Mouse (Mus musculus): ENCODE measurements around the gene Efs. TPM values are rescaled to one million over a fixed set of nuclear protein-coding genes. Genes with fewer than 3 reads are reported as not detected.
A peak's percentile ranks its signal among the peaks of the same experiment; 100 is the strongest.
"Not testable (repeated sequence)": the region's sequence is repeated elsewhere in the genome, so short reads cannot be mapped to it uniquely, and the experiment has no call there.

Efs gene
- not detected in 2 replicates for total RNA-seq (2017)

DNA sequence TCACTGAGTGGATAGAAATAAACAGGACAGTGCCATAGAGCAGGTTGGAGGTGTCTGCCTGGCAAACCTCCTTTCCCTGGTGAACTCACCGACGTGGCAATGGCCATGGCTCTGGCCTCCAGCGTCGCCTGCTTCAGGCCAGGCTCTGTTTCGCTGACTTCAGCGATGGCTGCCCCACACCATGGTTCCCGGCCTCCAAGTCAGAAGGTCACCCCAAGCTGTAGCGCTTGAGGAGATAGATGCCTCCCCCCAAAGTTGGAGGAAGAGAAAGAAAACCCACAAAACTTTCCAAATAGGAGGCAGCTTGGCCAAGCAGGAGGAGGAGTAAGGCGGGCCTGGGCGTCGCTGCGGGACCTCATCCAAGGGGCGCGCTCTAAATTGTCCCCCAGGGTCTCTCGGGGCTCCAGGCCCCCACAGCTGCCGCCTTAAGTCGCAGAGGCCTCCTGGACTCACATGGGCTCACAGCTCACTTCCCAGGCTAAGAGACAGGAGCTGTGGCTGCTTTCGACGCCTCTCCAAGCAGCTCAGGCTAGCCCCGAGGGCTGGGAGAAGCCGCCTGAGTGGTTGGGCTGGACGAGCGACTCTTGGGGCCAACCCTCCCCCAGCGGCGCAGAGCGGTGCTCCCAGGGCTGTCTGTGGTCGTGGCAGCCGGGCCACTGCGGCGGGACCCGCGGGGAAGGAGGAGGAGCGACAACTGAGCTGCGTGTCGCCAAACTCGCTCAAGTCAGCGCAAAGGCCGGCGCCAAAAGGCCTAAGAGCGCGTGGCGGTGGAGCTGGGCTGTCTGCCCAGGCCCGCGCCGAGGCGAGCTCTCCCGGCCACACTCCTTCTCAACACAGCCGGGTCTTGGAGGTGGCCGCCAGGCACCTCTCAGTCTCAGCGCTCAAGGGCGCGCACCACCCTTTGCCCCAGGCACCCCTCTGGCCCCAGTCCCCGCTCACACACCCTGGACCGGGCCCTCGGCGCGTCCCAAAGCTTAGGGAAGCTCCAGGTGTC, at the start of gene Efs:
Gene Efs (minus strand): TSS at position 778 of the 994 bp plus-strand sequence.
- peak; percentile 44 to 63; a peak in 3 of 4 replicates for ATAC-seq (replicated peaks in 1 of 2; ENCODE audit: insufficient read depth in 1 of 2, low FRiP score in 2 of 2, low TSS enrichment in 1 of 2, low read depth in 1 of 2, poor library complexity in 2 of 2, severe bottlenecking in 2 of 2)

DNA sequence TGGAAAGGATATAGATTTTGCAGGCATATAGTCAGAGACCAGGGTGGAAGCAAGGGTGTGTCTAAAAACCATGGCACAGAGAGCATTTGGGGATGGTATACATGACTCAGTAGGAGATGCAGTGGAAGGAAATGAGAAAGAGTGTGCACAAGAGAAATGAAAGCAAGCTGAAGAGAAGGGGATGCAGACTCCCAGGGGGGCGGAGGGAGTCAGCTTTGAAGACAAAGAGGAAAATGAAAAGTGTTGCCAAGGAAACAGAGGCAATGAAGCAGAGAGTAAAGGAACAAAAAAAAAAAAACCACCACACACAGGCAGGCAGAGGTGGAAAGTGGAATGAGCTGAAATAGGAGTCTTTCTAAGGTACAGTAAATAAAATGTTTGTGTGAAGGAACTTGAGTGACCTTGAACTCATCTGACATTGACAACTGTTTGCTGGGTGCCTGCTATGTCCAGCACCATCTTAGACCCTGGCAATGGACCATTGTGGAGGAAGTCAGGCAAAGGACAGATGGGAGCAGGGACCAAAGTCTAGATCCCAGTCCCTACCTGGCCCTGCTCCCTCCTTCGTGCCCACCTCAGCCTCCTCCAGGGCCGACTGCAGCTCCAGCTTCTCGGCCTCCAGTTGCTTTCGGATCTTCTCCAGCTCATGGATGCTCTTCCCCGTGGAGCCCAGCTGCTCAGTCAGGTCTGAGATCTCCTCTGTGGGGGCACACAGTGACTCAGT, 48.3 kb upstream of the Efs start:
- ATAC-seq (replicated peaks in 1 of 2; ENCODE audit: insufficient read depth in 1 of 2, low FRiP score in 2 of 2, low TSS enrichment in 1 of 2, low read depth in 1 of 2, poor library complexity in 2 of 2, severe bottlenecking in 2 of 2): no peak

DNA sequence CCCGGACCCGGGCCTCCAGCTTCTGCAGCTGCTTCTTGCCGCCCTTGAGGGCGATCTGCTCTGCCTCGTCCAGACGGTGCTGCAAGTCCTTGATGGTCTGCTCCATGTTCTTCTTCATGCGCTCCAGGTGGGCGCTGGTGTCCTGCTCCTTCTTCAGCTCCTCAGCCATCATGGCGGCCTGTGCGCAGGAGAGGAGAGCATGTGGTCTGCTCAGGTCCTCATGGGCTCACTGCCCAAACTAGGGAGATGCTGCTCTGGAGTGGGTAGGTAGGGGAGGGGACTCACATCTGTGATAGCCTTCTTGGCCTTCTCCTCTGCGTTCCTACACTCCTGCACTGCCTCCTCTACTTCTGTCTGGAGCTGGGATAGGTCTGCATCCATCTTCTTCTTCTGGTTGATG, 46.9 kb upstream of the Efs start:
- not testable (repeated sequence) for ATAC-seq (replicated peaks in 1 of 2; ENCODE audit: insufficient read depth in 1 of 2, low FRiP score in 2 of 2, low TSS enrichment in 1 of 2, low read depth in 1 of 2, poor library complexity in 2 of 2, severe bottlenecking in 2 of 2)

DNA sequence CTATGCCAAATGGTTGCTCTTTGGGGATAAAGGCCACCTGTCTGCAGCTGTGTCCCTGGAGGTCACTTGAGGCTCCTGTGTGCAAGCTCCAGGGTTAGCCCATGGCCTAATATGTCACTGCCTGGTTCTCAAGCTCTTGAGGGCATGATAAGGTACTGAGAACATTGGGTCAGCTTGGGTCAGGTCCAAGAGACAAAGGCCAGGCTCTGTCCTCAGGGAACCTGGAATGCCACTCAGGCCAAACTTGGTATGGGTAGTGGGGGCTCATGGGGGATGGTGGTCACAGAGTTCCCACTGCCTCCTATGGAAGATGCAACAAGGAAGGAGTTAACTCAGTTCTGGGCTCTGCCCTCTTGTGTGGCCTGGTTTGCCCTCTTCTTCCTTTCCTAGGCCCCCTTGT, 42.4 kb upstream of the Efs start:
- ATAC-seq (replicated peaks in 1 of 2; ENCODE audit: insufficient read depth in 1 of 2, low FRiP score in 2 of 2, low TSS enrichment in 1 of 2, low read depth in 1 of 2, poor library complexity in 2 of 2, severe bottlenecking in 2 of 2): no peak

DNA sequence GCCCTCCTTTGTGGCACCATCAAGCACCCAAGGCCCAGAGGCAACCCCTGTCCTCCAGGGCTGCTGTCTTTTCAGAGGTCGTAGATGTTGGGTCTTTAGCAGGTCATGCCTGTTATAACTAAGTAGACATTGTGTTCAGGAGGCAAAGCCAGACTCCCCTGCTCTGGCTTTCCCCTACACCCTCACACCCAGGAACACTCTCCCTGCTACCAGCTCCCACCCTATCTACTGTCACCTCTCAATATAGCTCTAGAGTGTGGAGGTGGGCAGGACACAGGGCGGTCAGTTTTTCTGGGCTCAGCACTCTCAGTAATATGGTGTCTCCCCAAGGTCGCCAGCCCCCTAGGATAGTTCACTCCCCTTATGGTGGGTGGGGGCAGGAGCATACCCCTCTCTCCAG, 41.9 kb upstream of the Efs start:
- ATAC-seq (replicated peaks in 1 of 2; ENCODE audit: insufficient read depth in 1 of 2, low FRiP score in 2 of 2, low TSS enrichment in 1 of 2, low read depth in 1 of 2, poor library complexity in 2 of 2, severe bottlenecking in 2 of 2): no peak

DNA sequence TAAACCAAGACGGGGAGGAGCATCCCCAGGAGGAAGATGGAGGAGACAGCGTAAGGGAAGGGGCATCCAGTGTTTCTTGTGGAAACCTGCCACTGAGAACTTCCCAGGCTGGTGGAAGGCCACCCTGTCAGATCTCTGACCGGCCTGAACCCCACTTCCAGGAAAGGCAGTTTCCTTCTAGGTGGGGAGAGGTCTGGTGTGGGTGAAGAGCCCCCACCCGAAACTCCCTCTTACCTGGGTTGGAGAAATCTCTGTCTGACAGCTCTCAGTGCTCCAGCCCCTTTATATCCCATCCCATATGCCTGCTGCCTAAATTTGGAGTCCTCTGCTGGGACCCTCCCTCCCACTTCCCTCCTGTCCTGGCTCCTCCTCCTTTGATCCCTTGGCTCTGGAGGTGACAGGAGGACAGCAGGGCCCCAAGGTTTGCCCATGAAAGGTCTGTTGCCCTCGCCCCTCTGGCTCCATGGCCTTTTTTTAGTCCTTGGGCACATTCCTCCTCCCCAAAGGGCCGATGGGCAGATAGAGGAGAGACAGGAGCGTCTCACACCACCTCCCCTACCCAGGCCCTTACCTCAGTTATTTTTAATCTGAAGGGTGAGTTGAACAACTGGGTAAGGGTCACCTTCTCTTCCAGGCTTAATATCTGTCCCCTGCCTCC, 40.5 kb upstream of the Efs start, which contains the start of gene Myh6:
Gene Myh6 (minus strand): TSS at position 608 of the 658 bp plus-strand sequence.
- ATAC-seq (replicated peaks in 1 of 2; ENCODE audit: insufficient read depth in 1 of 2, low FRiP score in 2 of 2, low TSS enrichment in 1 of 2, low read depth in 1 of 2, poor library complexity in 2 of 2, severe bottlenecking in 2 of 2): no peak

DNA sequence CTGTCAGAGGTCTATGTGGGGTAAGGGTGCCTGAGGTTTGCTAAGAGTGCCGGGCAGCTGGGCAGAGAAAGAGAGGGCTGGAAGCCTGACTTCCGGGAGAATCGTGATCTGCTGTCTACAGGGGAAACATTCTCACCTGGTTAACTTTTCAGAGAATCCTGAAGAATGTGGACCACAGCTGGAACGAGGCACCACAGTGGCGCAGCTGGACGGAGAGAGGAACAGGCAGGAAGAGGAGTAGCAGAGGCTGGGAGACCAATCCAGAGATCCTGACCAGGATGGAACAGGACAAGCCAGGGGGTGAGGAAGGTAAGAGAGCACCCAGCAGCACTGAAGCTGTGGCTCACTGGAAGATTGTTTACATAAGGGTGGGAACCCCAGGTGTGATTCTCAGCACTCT, 39.7 kb upstream of the Efs start:
- ATAC-seq (replicated peaks in 1 of 2; ENCODE audit: insufficient read depth in 1 of 2, low FRiP score in 2 of 2, low TSS enrichment in 1 of 2, low read depth in 1 of 2, poor library complexity in 2 of 2, severe bottlenecking in 2 of 2): no peak

DNA sequence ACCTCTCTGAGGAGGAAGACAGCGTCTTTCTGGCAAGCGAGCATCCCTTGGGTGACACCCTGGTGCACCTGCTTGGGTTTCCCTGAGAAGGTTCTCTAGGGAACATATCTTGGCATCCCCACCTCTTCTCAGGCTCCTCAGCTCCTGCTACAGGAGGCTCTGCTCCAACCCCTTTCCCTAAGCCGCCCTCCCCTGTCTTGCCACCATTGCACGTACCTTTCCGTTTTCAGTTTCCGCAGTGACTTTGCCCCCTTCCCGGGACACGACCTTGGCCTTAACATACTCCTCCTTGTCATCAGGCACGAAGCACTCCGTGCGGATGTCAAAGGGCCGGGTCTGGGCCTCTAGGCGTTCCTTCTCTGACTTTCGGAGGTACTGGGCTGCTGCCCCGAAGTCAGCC, 39.1 kb upstream of the Efs start:
- no peak for ATAC-seq (replicated peaks in 1 of 2; ENCODE audit: insufficient read depth in 1 of 2, low FRiP score in 2 of 2, low TSS enrichment in 1 of 2, low read depth in 1 of 2, poor library complexity in 2 of 2, severe bottlenecking in 2 of 2)

DNA sequence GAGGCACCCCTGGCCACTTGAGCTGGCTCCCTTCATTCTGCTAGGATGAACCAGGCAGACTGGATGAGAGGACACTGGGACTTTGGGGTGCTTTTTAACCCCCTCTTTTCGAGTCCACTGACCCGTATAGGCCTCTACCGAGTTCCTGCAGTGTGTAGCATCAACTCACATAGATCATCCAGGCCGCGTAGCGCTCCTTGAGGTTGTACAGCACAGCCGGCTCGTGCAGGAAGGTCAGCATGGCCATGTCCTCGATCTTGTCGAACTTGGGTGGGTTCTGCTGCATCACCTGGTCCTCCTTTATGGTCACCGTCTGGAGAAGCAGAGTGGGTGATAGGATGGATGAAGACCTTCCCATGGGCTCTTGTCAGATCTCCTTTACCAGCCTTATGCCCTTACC, 37.8 kb upstream of the Efs start:
- ATAC-seq (replicated peaks in 1 of 2; ENCODE audit: insufficient read depth in 1 of 2, low FRiP score in 2 of 2, low TSS enrichment in 1 of 2, low read depth in 1 of 2, poor library complexity in 2 of 2, severe bottlenecking in 2 of 2): no peak

DNA sequence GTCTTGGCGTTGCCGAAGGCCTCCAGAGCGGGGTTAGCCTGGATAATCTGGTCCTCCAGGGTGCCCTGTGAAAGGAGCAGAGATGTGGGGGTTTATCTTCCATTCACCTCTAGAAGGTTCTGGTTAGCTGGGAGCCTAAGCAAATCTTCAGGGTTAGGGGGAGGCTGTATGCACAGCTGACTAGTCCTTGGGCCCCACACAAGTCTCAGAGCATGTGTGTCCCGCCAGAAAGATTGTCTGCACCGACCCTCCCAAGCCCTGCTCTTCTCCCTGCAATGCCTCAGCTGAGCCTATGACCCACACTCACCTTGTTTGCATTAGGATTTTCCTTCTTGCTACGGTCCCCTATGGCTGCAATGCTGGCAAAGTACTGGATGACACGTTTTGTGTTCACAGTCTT, 36.8 kb upstream of the Efs start:
- no peak for ATAC-seq (replicated peaks in 1 of 2; ENCODE audit: insufficient read depth in 1 of 2, low FRiP score in 2 of 2, low TSS enrichment in 1 of 2, low read depth in 1 of 2, poor library complexity in 2 of 2, severe bottlenecking in 2 of 2)

DNA sequence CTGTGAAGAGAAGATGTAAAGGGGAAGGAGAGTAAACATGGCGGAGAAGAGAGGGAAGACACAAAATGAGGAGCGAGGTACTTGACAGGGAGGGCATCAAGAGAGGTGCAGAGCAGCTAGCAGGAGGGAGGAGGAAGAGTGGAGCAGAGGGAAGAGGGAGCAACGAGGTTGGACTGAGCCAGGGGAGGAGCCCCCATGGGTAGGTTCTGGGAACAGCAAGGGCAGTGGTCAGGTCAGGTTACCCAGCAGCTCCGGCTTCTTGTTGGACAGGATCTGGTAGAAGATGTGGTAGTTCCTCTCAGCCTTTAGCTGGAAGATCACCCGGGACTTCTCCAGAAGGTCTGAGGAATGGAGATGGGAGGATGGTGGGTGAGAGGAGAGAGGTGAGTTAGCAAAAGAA, 35.6 kb upstream of the Efs start:
- ATAC-seq (replicated peaks in 1 of 2; ENCODE audit: insufficient read depth in 1 of 2, low FRiP score in 2 of 2, low TSS enrichment in 1 of 2, low read depth in 1 of 2, poor library complexity in 2 of 2, severe bottlenecking in 2 of 2): no peak

DNA sequence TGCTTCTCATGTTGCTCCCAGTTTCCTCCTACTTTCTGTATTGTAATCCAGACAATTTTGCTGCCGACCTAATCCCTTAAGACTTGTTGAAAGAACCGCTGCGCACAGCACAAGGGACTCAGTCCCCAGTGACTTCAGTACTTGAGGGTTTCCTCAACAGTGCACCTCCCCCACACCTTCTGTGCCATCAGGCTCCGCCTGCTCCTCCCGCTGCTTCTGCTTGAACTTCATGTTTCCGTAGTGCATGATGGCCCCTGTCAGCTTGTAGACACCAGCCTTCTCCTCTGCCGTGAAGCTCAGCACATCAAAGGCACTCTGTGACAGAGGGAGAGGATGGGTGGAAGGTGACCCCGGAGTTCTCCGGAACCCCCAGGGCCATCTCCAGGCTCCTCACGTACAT, 34.8 kb upstream of the Efs start:
- ATAC-seq (replicated peaks in 1 of 2; ENCODE audit: insufficient read depth in 1 of 2, low FRiP score in 2 of 2, low TSS enrichment in 1 of 2, low read depth in 1 of 2, poor library complexity in 2 of 2, severe bottlenecking in 2 of 2): 0 out of 4 replicates have a peak, but pooled peaks of 1 of the 2 experiments have one; percentile 37

DNA sequence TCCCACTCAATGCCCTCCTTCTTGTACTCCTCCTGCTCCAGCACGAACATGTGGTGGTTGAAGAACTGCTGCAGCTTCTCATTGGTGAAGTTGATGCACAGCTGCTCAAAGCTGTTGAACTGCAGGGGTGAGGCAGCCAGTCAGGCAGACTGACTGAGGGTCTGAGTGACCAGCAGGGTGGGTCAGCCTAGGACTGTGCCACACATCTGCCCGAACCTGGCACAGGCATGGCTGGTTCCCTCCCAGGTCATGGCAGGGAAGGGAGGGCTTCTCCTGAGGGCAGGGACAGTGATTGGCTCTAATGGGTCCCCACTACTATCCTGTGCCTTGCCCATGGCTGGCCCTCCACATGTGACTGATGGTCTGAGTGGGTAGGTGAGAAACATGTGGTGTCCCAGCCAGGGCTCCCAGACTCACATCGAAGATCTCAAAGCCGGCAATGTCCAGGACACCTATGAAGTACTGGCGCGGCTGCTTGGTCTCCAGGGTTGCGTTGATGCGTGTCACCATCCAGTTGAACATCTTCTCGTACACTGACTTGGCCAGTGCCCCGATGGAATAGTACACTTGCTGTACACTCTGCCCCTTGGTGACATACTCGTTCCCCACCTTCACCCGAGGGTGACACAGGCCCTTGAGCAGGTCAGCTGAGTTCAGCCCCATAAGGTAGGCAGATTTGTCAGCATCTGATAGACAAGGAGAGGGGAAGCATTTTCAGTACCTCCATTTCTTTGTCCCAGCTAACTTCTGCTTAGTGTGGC, 34.1 kb upstream of the Efs start:
- not testable (repeated sequence) for ATAC-seq (replicated peaks in 1 of 2; ENCODE audit: insufficient read depth in 1 of 2, low FRiP score in 2 of 2, low TSS enrichment in 1 of 2, low read depth in 1 of 2, poor library complexity in 2 of 2, severe bottlenecking in 2 of 2)

DNA sequence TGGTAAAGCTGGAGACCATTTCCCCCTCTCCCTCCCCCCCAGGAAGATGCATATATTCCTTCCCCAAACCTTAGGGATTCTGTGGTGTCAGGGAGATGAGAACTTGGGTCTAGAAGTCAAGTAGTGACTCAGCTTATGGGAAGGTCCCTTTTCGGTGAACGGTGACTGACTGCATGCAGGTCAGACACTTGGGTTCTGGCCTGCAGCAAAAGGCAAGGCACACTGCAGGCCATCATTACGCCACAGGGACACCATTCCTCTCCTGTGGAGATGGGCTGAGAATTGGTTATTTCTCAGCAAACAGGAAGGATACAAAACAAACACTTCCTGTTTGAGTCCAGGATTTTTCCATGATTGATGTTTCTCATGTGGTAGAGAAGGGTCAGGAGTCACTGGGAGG, 33.3 kb upstream of the Efs start:
- no peak for ATAC-seq (replicated peaks in 1 of 2; ENCODE audit: insufficient read depth in 1 of 2, low FRiP score in 2 of 2, low TSS enrichment in 1 of 2, low read depth in 1 of 2, poor library complexity in 2 of 2, severe bottlenecking in 2 of 2)

DNA sequence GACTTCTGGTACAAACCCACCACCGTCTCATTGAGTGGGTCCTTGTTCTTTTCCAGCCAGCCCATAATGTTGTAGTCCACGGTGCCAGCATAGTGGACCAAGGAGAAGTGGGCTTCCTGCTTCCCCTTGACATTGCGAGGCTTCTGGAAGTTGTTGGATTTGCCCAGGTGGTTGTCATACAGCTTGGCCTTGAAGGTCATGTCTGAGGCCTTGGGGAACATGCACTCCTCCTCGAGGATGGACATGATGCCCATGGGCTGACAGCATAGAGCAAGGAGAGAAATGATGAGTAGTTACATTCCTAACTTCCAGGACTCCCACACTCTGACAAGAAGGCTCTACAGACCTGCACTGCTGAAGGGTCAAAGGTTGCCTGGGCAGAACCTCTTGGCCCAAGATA, 32.6 kb upstream of the Efs start:
- no peak for ATAC-seq (replicated peaks in 1 of 2; ENCODE audit: insufficient read depth in 1 of 2, low FRiP score in 2 of 2, low TSS enrichment in 1 of 2, low read depth in 1 of 2, poor library complexity in 2 of 2, severe bottlenecking in 2 of 2)

DNA sequence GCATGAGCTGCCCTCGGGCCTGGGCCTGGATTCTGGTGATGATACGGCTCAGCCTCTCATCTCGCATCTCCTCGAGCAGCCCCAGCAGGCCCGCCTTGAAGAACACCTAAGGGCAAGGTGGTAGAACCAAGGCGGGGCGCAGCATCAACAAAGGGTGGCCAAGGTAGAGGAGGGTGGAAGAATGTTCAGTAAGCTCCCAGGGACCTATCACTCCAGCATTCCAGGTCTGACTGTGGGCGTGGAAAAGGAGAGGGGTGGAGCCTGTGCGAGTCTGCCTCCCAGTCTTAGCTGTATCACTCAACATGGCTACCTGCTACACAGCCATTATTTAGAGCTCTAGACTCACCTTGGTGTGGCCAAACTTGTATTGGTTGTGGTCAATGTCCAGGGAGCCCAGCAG, 30.6 kb upstream of the Efs start:
- no peak for ATAC-seq (replicated peaks in 1 of 2; ENCODE audit: insufficient read depth in 1 of 2, low FRiP score in 2 of 2, low TSS enrichment in 1 of 2, low read depth in 1 of 2, poor library complexity in 2 of 2, severe bottlenecking in 2 of 2)

DNA sequence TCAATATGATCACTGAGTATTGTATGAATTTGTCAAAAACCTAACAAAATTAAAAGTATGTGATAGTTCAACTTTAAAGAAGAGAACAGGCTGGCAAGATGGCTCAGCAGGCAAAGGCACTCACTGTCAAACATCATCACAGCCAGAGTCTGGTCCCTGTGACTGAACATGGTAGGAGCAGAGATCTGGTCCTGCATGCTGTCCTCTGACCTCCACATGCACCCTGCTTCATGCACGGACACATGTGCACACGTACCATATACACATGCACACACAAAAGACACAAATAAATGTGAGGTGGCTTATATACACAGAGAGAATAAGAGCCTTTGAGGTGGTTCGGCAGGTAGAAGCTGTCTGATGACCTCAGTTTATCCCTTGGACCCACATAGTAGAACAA, 29.6 kb upstream of the Efs start:
- ATAC-seq (replicated peaks in 1 of 2; ENCODE audit: insufficient read depth in 1 of 2, low FRiP score in 2 of 2, low TSS enrichment in 1 of 2, low read depth in 1 of 2, poor library complexity in 2 of 2, severe bottlenecking in 2 of 2): no peak
